Mouse (Mus musculus): Measurements from ENCODE around the gene Sec63.

Gene Sec63

GRCm38 (mm10) chr10:42863621-42864391 lies 102.5 kb downstream of the Sec63 start:
- DNase-seq (ENCODE audit: low spot score), result peak; percentile 50

GRCm38 (mm10) chr10:42864696-42865095 lies 103.4 kb downstream of the Sec63 start:
- no peak for DNase-seq (ENCODE audit: low spot score)

- DNase-seq (ENCODE audit: low spot score), result no peak
Observed at GRCm38 (mm10) chr10:42868416-42868815, 107.1 kb downstream of the Sec63 start.

GRCm38 (mm10) chr10:42869467-42869866 lies 108.2 kb downstream of the Sec63 start:
- DNase-seq (ENCODE audit: low spot score), result no peak

- no peak for DNase-seq (ENCODE audit: low spot score)
Observed at GRCm38 (mm10) chr10:42872269-42873010, 111.1 kb downstream of the Sec63 start.

- DNase-seq (ENCODE audit: low spot score), result no peak
Observed at GRCm38 (mm10) chr10:42873077-42873595, 111.8 kb downstream of the Sec63 start.

- DNase-seq (ENCODE audit: low spot score), result no peak
Observed at GRCm38 (mm10) chr10:42876172-42876571, 114.9 kb downstream of the Sec63 start.

GRCm38 (mm10) chr10:42879269-42879681 lies 118.0 kb downstream of the Sec63 start:
- DNase-seq (ENCODE audit: low spot score), result no peak

GRCm38 (mm10) chr10:42879682-42880081 lies 118.4 kb downstream of the Sec63 start:
- DNase-seq (ENCODE audit: low spot score), result no peak
